Mouse (Mus musculus) mature B cell (primary cell): Measurements from ENCODE around the gene Fbxo33.

Experiments used
- in situ Hi-C: fragments of 300-500 bp; cut with MboI; formaldehyde crosslinking; loops from 2 replicates; pipeline ENCODE4 v1.14.3; 2019

Fbxo33 gene

DNA sequence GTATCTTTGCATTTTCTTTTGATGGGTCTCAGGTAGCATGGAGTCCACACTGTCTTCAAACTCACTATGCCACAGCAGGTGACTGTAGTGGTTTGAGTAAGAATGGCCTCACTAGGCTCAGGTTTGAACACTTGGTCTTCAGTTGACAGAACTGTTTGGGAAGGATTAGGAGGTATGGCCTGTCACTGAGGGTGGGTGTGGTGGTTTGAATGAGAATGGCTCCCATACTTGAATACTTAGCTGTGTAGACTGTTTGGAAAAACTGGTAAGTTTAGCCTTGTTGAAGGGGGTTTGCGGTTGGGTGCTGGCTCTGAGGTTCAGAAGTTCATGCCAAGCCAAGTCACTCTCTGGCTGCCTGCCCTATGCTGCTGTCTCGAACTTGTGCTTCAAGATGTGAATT lies 20.2 kb downstream of the Fbxo33 start:
- in situ Hi-C loops: no loop called here

DNA sequence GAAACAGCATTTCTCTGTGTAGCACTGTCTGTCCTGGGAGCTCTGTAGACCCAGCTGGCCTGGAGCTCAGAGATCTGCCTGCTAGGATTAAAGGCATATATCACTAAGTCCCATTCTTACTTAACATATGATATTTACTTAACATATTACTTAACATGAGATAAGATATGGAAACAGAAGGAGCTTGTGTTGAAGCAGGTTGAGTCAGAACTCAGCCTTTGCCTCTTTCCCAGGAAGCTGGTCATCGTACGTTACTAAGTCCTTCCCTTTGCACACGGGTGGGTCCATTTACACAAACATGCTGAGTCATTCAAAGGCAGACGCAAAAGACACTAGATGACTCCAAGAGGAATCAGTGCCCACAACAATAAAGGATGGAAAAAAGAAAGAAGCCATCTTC lies 20.8 kb downstream of the Fbxo33 start:
- in situ Hi-C loops: no loop called here

DNA sequence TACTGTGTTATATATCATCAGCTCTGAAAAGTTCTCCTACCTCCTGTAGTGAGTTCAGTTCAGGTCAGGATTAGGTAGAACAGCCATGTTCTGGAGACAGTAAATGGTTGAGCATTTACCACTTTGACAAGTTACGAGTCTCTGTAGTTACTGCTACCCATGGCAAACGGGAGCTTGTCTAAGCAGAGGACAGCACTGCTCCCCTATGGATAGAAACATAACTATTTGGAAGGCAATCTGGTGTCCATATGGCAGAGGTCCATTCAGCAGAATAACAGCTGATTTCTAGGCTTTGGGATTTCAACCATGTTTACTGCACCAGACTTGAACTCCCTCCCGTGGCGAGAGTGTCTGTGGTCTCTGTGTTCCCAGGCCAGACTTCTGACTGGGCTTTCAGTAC lies 23.6 kb downstream of the Fbxo33 start:
- in situ Hi-C loops: no loop called here

DNA sequence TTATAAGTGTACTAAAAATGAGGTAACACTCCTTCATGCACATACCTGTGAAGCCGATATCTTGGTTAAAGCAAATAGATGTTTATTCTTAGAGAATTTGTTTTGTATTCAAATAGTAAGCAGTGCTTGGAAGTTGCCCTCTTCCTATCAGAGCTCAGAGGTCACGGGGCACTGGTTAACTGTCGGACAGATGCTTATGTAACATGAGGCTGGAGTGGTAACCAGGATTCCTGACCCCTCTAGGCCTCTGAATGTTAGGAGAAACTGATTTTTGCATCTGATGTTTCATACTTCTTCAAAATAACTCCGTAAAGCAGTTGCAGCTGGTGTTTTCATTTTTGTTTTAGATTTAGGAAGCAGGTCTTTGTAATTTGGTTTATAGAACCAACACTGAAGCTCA lies 24.5 kb downstream of the Fbxo33 start:
- in situ Hi-C loops: no loop called here

DNA sequence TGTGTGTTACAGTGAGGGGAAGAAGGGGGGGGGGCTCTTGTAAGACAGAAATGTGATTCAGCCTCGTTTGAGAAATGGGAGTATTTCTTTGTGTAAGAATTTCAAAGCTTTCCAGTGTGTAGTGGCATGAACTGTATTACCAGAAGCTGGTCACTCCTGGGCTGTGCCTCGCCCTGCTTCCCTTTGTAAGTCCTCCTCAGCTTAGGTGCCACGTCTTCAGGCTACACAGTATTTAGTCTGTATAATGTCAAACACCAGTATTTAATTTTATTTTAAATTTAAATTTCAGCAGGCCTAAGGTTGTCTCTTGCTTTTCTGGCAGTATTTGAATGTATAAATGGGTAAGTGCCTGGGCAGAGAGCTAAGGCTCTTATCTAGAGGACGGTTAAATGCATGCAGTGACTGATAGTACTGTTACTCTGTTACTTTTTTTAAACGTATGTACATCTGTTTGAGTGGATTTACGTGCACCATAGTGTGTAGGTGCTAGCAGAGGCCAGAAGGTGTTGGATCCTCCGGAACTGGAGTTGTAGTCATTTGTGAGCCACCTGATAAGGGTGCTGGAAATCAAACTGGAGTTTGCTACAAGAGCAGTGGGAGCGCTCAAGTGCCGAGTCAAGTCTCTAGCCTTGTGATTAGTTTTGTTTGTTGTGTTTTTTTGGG lies 25.1 kb downstream of the Fbxo33 start:
- in situ Hi-C loops: no loop called here

DNA sequence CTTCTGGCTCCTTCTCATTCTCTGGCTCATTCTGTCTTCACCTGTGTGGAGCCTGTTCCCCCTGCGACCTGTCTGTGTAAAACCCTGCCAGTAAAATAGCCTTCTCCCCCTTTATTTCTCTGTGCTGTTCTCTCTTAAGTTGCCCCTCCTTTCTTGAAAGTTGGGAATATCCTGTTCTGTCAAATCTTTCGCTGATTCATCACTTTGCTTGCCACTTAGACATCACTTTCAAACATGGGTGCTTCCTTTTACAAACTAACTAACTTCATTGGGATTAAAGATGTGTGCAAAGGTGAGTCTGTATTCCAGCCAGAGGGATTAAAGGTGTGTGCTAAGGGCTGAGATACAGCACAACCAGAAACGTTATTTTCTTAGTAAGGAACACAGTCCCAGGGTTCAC lies 25.9 kb downstream of the Fbxo33 start:
- in situ Hi-C loops: no loop called here

DNA sequence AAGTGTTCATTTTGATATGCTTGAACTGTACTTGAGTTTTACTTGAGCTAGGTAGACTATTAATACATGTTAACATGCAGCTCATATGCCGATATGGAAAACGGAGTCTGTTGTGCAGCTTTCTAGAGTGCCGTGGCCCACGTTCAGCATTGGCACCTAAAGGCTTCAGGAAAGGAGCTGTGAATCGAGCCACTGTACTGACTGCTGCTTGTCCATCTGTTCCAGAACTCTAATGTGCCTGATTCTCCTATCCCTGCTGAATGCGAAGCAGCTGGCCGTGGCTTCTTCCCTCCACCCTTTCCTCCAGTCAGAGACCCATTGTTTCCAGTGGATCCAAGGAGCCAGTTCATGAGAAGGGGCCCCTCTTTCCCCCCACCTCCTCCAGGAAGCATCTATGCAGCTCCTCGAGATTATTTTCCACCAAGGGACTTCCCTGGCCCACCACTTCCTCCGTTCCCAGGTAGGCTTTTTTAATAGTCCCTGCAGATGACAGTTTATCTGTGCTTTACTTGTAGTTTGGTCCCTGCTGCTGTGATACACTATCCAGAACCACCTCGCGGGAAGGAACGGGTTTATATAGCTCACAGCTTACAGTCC lies 31.3 kb downstream of the Fbxo33 start:
- in situ Hi-C loops: no loop called here

DNA sequence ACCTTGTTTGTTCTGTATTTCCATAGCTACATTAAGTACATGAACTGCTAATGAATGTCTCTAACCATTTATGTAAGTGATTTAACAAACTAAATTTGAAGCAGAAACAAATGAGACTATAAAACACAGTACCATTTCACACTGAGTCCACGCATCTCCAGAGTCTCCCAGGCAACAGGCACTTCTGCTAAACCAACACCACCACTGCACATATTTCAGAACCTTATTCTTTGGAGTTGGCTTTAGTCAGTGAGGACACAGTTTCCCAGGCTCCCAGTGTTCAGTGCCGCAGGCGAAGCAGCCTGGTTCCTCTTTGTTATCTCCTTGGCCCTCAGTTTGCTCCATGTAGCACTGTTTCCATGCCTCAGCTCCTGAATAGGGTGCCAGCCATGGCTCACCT lies 41.7 kb downstream of the Fbxo33 start:
- in situ Hi-C loops: no loop called here

DNA sequence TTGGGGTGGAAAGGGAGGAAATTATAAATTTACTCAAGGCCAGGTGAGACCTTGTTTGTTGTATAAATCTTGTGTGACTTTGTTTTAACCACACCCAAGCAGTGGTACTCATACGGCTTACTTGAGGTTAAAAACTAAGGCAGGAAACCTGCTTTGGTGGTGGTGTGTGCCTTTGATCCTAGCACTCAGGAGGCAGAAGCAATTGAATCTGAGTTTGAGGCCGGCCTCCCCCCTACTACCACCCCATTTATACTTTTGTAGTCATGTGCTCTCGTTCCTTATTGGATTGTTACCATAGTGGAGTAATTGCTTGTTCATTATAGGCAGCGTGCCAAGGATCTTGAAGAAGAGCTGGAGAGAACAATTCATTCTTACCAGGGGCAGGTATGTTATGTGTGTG lies 49.6 kb downstream of the Fbxo33 start:
- in situ Hi-C loops: no loop called here

DNA sequence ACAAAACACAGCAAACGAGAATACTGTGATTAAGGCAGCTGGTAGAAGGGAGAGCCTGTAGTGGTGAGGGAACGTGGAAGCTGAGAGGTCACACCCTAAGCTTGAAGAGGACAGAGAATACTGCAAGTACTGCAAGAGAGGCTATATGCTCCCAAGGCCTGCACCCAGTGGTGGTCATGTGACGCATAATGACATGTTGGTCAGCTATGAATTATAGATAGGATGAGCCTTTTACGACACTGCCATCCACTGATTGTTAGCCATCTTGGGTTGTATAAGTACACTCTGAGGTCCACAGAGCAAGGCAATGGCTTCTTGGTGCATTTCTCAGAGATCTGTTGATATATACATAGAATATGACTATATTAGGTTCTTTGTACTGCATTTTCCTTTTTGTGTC lies 53.0 kb downstream of the Fbxo33 start:
- in situ Hi-C loops: no loop called here

DNA sequence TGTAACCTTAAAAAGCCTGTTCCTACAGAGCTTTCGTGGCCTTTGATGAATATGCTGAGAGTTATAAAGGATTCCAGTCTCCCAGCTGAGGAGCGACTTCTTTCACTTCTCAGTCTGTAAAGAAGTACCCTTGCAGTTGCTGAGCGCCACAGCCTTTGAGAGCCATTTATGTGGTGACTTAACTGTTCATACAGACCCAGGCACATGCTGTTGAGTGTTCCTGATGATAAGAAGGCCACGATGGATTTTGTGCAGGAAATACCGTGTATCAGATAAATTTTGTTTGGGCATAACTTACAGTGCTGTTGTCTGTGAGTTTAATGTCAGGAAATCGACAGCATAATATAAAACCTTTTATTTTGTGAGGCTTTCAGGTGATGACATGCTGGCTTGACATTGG lies 55.0 kb downstream of the Fbxo33 start:
- in situ Hi-C loops: no loop called here

DNA sequence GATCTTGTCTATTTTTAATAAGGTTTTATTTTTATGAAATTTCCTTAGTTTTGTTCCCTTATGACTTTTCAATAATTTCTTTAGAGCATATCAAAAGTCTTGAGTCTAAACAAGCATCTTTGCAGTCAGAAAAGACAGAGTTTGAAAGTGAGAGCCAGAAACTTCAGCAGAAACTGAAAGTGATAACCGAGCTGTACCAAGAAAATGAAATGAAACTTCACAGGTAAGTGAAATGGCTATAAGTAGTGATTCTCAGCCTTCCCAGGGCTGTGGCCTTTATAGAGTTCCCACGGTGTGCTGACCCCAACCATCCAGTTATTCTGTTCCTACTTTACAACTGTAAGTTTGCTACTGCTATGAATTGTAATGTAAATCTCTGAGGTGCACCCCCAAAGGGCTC lies 56.7 kb downstream of the Fbxo33 start:
- in situ Hi-C loops: no loop called here

DNA sequence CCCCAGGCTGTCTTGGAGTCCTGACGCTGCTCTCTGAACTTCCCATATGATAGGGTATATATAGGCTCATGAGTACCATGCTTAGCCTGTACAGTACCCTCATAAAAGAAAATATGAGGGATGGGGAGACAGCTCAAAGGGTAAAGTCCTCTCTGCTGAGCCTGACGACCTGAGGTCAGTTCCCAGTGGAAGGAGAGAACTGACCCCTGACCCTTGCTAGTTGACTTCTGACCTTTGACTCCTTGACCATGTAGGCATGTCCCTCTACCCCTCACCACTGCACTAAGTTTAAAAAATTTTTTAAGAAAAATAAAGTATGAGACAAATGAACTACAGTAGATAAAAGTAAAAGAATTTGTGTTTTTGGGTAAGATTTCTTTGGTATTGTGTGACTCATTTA lies 58.4 kb downstream of the Fbxo33 start:
- in situ Hi-C loops: no loop called here
